Mouse (Mus musculus) spleen, embryonic (tissue): ENCODE results near the gene Maz.

Experiments used
- CTCF ChIA-PET: fragments of 350-600 bp; sonication (Branson Sonifier 250); formaldehyde crosslinking; loops from one replicate; lab custom pipeline; 2022; lab: Charles Lee

The Maz gene

GRCm38 (mm10) chr7:127009307-127010085 lies 17.3 kb downstream of the Maz start:
- CTCF ChIA-PET = no interaction called here

- CTCF ChIA-PET = no interaction called here
These were observed 18.4 kb downstream of the Maz start for GRCm38 (mm10) chr7:127008239-127009019.

- CTCF ChIA-PET = interaction anchor here (0.7 kb wide), 1 partner anchor 15 kb away, joined by 4 read pairs; no protein-coding TSS in a partner anchor
These were observed 19.4 kb downstream of the Maz start for GRCm38 (mm10) chr7:127007313-127008024.

- CTCF ChIA-PET = no interaction called here
These were observed 22.5 kb downstream of the Maz start for GRCm38 (mm10) chr7:127004122-127004875.

GRCm38 (mm10) chr7:127003620-127004019 lies 23.2 kb downstream of the Maz start:
- CTCF ChIA-PET = no interaction called here

GRCm38 (mm10) chr7:126999568-126999967 lies 27.3 kb downstream of the Maz start:
- CTCF ChIA-PET = no interaction called here

- CTCF ChIA-PET = no interaction called here
These were observed 30.4 kb downstream of the Maz start for GRCm38 (mm10) chr7:126996449-126996848.

- CTCF ChIA-PET = no interaction called here
These were observed 38.0 kb downstream of the Maz start for GRCm38 (mm10) chr7:126988816-126989215.

GRCm38 (mm10) chr7:126986319-126986718 lies 40.5 kb downstream of the Maz start:
- CTCF ChIA-PET = no interaction called here

- CTCF ChIA-PET = no interaction called here
These were observed 42.0 kb downstream of the Maz start for GRCm38 (mm10) chr7:126984667-126985444.

- CTCF ChIA-PET = no interaction called here
These were observed 43.7 kb downstream of the Maz start for GRCm38 (mm10) chr7:126983113-126983512.

GRCm38 (mm10) chr7:126982054-126982453 lies 44.8 kb downstream of the Maz start:
- CTCF ChIA-PET = no interaction called here

- CTCF ChIA-PET = no interaction called here
These were observed 45.2 kb downstream of the Maz start for GRCm38 (mm10) chr7:126981601-126982000.

GRCm38 (mm10) chr7:126978841-126979240 lies 48.0 kb downstream of the Maz start:
- CTCF ChIA-PET = no interaction called here

- CTCF ChIA-PET = no interaction called here
These were observed 49.9 kb downstream of the Maz start for GRCm38 (mm10) chr7:126976878-126977459.

GRCm38 (mm10) chr7:126975950-126976866 lies 50.6 kb downstream of the Maz start, which contains the start of gene Cdiptos:
TSS of gene Cdiptos (minus strand) at chr7:126976098.
- CTCF ChIA-PET = no interaction called here

GRCm38 (mm10) chr7:126975893-126975949 lies 51.1 kb downstream of the Maz start, which contains the start of gene Cdipt:
TSS of gene Cdipt (plus strand) at chr7:126975914.
- CTCF ChIA-PET = no interaction called here

GRCm38 (mm10) chr7:126975493-126975892 lies 51.3 kb downstream of the Maz start:
- CTCF ChIA-PET = no interaction called here
